In the genomic region with DNA sequence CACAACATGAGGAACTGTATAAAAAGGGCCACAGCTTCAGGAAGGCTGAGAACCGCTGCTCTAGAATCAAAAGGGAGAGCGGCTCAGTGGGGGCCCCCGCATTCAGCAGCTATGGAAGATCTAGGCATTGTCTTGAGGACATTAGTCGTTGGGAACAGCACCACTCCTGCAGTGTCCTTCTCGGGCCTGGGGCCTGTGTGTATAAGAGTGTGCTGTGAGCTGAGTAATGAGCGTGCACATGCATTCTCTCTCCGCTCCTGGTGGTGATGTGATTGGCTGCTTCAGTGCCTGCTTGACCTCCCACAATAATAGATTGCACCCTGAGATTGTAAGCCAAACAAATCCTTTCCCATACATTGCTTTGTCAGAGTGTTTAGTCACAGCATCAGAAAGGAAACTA, we compare ENCODE assay signal across 9 mouse cellular contexts.
"Had no signal": no experiment of that assay in that cellular context is flagged by ENCODE, and none has a peak within 500 bp of the region (broad histone marks: within the 10 kb centered on the region; RNA-seq: fewer than 3 reads in every experiment).

No protein-coding gene starts in this region.

- H3K9me3 ChIP-seq: kidney, embryonic 15.5 days; limb, embryonic 13.5 days; neural tube, embryonic 15.5 days had no signal

- H3K9ac ChIP-seq: kidney, embryonic 15.5 days; limb, embryonic 13.5 days; liver, embryonic 14.5 days; neural tube, embryonic 15.5 days had no signal

- H3K27ac ChIP-seq: kidney, embryonic 15.5 days; limb, embryonic 13.5 days; liver, embryonic 14.5 days; neural tube, embryonic 15.5 days had no signal

- H3K27me3 ChIP-seq: kidney, embryonic 15.5 days; limb, embryonic 13.5 days; neural tube, embryonic 15.5 days had no signal

- DNase-seq: kidney, adult 2 months; kidney, postnatal 14 days; left cerebral cortex, postnatal 4 days; lung, adult 18-20 months; right cerebral cortex, postnatal 25 days had no signal

- H3K4me3 ChIP-seq: kidney, embryonic 15.5 days; limb, embryonic 13.5 days; neural tube, embryonic 15.5 days had no signal

- H3K4me2 ChIP-seq: kidney, embryonic 15.5 days; limb, embryonic 13.5 days; neural tube, embryonic 15.5 days had no signal
